Mouse (Mus musculus) embryo, embryonic 11 days (tissue): ENCODE results near the gene Gm12253.
A peak's percentile ranks its signal among the peaks of the same experiment; 100 is the strongest.

Experiments used
- DNase-seq: peaks from one replicate; pipeline ENCODE4 v3.0.0-alpha.2; 2015

Gene Gm12253

GRCm38 (mm10) chr11:58432259-58432658 lies at the start of gene Gm12253:
Gene Gm12253 (plus strand): TSS chr11:58432559.
- DNase-seq: no peak

GRCm38 (mm10) chr11:58399985-58400645 lies 32.2 kb upstream of the Gm12253 start:
- no peak for DNase-seq

- no peak for DNase-seq
Measured at GRCm38 (mm10) chr11:58400655-58401054, 31.7 kb upstream of the Gm12253 start.

- no peak for DNase-seq
Measured at GRCm38 (mm10) chr11:58408066-58408465, 24.3 kb upstream of the Gm12253 start.

GRCm38 (mm10) chr11:58418336-58418735 lies 14.0 kb upstream of the Gm12253 start:
- DNase-seq: no peak

GRCm38 (mm10) chr11:58420815-58421214 lies 11.5 kb upstream of the Gm12253 start, which contains the start of gene 1810065E05Rik:
Gene 1810065E05Rik (plus strand): TSS chr11:58421111.
- no peak for DNase-seq

- peak; percentile 14 for DNase-seq
Measured at GRCm38 (mm10) chr11:58437866-58438265, 5.5 kb downstream of the Gm12253 start.

- no peak for DNase-seq
Measured at GRCm38 (mm10) chr11:58452759-58453158, 20.4 kb downstream of the Gm12253 start, which contains the start of gene Lypd9. Gene Lypd9 (minus strand): TSS chr11:58452923.

- peak; percentile 46 for DNase-seq
Measured at GRCm38 (mm10) chr11:58453592-58453991, 21.2 kb downstream of the Gm12253 start.

- DNase-seq: no peak
Measured at GRCm38 (mm10) chr11:58462170-58462569, 29.8 kb downstream of the Gm12253 start, which contains the start of gene Olfr30. Gene Olfr30 (minus strand): TSS chr11:58462270.
